Mouse (Mus musculus) left cerebral cortex, adult 2 months (tissue): ENCODE measurements around the gene Tor3a. TPM values are rescaled to one million over a fixed set of nuclear protein-coding genes. Genes with fewer than 3 reads are reported as not detected.

Experiments used
- DNase-seq, 2 experiments: peaks; one replicate each; pipeline ENCODE4 v3.0.0; 2021 to 2022; ENCODE audit warnings: low spot score in 2 of 2, mixed read lengths in 1 of 2; ENCODE audit errors: extremely low spot score in 1 of 2
- H3K27ac ChIP-seq: fragments of 200-600 bp; 2 replicates; pipeline ENCODE4 v1.8.1; 2022
- H3K4me3 ChIP-seq: fragments of 200-600 bp; 2 replicates; pipeline ENCODE4 v1.8.1; 2022
- CTCF ChIP-seq: fragments of 200-600 bp; IDR thresholded peaks from 2 replicates; pipeline ENCODE4 v1.8.1; 2022; ENCODE audit warnings: antibody characterized with exemption, mild to moderate bottlenecking, moderate library complexity
- intact Hi-C: fragments of 180-260 bp; cut with DNase I; formaldehyde crosslinking; loops from one replicate; pipeline ENCODE4 v1.15.1; 2025
- long read RNA-seq, 2 experiments: library from polyadenylated mRNA; stranded (forward); transcript quantifications; one replicate each; pipeline ENCODE4 v2.0.0; 2021; ENCODE audit warnings: borderline mapping rate in 2 of 2
- total RNA-seq, 2 experiments: library from RNA; stranded (reverse); gene quantifications; 2 replicates each; pipeline ENCODE4 v1.2.3; 2021

Tor3a gene
- 1 to 10 TPM; 7.3 to 7.9 TPM for total RNA-seq
- long read RNA-seq, experiment 1, transcript Tor3a-201 (6 exons, 3,285 nt) = major isoform, 15 of 17 reads
- long read RNA-seq, experiment 1, partial matches to known transcripts = 0 of 17 reads
- long read RNA-seq, experiment 1, other reads (novel, unspliced or antisense) = 2 of 17 reads
- long read RNA-seq, experiment 2, transcript Tor3a-201 (6 exons, 3,285 nt) = major isoform, 14 of 14 reads
- long read RNA-seq, experiment 2, partial matches to known transcripts = 0 of 14 reads
- long read RNA-seq, experiment 2, other reads (novel, unspliced or antisense) = 0 of 14 reads

DNA sequence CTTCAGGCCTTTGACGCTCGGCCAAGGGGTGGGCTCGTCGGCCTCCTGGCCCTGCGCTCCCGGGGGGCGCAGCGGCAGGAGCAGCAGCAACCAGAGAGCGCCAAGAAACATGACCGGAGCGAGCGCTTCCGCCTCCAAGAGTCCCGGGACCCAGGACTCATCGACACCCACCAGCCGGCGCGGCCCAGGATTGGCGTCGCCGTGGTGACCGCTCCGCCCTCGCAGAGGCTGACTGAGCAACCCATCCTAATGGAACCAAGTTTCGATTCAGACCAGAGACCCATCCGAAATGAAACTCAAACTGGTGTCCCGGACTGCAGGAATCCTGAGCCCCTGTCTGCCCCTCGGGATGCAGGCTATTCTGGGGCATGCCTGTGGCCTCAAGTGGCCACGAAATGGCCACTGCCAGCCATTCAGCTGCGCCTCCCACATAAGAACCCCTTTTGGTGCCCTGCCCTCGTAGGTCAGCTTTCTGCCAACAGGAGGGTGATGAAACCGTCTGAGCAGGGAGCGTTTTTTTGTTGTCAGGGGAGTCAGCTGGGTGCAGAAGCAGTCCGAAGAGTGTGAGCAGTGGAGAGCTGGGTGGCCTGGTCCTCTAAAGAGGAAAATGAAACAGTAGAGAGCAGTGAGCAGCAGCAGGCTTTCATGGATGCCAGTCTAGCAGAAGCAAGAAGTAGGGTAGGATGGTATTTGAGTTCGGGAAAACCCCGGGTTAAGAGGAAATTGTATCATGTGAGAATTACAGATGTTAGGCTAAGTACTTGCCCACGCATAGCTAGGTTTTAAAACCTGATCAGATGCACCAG is at the start of gene Tor3a:
Gene Tor3a (minus strand): TSS at position 162 of the 806 bp plus-strand sequence.
- intact Hi-C loops = no loop called here
- Histone ChIP-seq H3K4me3 (peak within 1 kb of the TSS; percentile 72), H3K27ac (peak within 1 kb of the TSS; percentile 64)
- DNase-seq = peak; percentile 58 to 61
- no peak for TF ChIP-seq CTCF

DNA sequence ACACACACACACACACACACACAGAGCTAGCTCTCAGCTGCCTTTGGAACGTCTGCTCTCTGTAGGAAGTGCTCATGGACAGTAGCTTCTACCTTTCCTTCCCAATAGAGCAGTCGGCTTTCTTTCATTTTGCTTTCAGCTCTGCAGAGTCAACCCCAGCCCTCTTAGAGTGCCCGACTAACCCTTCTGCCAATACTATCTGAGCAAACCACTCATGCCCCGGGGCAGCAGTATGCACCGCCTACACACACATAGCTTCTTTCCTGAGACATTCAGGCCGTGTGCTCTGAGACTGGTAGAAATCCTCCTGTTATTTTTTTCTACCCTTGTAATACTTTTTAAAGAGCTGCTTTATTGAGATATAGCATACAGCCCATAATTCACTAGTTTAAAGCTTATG is 47.9 kb upstream of the Tor3a start:
- intact Hi-C loops = loop anchor here (5.0 kb wide), 1 partner anchor 165 kb away; the partner anchor contains the start of gene Abl2
- H3K4me3 ChIP-seq = no peak overlapping the region
- no peak for DNase-seq
- no peak overlapping the region for H3K27ac ChIP-seq
- no peak for TF ChIP-seq CTCF

DNA sequence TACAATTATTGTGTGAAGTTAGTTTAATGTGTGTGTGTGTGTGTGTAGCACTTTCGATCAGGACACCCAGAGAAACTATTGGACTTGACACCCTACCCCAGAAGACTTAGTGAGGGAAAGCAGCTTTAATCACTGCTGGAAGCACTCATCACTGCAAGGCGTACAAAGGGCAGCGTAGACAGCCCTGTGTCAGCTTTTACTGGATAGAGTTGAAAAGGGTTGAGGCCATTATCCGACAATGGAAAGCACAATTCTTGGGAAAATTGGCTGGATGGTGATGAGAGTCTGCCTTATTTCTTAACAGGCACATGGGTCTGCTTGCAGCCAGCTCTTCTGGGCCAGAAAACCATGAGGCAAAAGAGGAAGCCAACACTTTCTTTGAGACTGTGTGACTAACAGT is 45.9 kb upstream of the Tor3a start:
- intact Hi-C loops = loop anchor here (5.0 kb wide), 1 partner anchor 163 kb away; the partner anchor contains the start of gene Abl2
- no peak overlapping the region for H3K27ac ChIP-seq
- DNase-seq = no peak
- TF ChIP-seq CTCF = no peak
- no peak overlapping the region for H3K4me3 ChIP-seq

DNA sequence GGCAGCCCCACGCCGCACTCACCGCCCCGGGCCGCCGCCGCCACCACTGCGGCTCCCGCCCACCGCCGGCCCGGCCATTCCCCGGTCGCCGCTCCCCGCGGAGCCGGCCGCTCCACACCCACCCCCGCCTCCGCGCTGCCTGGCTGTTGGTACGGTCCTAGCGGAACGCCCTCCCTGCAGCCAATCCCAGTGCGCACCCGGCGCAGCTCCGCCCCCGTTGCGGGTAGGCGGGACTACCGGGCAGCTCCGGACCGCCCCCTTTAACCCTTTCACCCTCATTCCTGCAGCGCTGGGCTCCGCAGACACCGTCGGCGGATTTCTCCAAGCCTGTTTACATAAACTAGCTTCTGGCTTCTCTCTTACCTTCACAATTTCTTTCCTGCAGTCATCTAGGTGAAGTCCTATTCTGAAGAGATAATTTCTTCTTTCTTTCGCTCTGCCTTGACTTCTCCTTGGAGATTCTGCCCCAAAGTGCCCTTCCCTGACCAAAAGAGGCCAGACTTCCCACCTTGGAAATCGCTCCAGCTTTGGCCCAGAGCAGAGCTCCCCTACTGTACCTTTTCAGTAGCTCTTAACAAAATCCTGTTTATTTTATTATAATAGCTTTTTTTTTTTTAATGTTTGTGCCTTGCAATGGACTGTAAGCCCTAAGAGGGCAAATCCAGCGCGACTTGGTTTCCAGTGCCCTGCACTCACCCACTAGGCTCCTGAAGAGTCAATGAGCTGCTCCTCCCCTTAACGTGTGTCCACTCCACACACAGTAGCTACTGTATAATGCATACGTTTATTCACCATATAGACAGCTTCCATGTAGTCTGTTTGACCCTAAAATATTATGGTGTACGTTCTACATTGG is 45.0 kb upstream of the Tor3a start, which contains the start of gene Fam20b:
Gene Fam20b (minus strand): TSS at position 137 of the 856 bp plus-strand sequence.
- intact Hi-C loops = no loop called here
- Histone ChIP-seq H3K27ac (peak within 1 kb of the TSS; percentile 93), H3K4me3 (peak within 1 kb of the TSS; percentile 94)
- TF ChIP-seq CTCF = no peak
- peak; percentile 98 for DNase-seq

DNA sequence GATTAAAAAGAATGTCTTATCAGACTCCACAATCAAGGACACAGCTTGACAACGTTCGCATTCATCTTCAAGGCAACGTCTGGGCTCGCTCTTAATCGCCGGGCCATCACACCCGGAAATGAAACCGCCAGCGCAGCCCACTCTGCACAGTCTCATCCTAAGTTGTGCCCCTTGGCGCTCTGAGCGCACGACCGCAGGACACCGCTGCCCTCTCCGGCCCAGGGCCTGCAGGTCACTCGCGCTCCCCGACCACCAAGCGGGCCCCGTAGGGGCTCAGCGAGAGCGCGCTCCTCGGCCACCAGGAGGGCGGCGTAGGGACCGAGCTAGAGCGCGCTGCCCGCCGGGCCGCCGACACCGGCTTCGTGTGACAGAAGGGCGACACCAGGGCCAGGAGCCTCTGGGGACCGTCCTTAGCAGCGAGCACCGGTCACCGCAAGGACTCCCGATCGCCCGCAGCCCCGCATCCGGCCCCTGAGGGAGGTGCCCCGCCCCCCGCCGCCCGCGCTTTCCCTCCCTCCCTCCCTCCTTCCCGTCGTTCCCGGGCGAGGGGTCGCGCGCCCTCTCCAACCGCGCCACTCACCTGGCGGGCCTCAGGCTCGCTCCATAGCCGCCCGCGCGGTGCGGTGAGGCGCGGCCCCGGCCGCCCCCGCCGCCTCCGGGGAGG is 44.3 kb upstream of the Tor3a start:
- peak; percentile 42 to 43 for DNase-seq
- Histone ChIP-seq H3K27ac (peak overlapping the region; percentile 93), H3K4me3 (peak overlapping the region; percentile 94)
- intact Hi-C loops = no loop called here
- TF ChIP-seq CTCF = peak; percentile 31

DNA sequence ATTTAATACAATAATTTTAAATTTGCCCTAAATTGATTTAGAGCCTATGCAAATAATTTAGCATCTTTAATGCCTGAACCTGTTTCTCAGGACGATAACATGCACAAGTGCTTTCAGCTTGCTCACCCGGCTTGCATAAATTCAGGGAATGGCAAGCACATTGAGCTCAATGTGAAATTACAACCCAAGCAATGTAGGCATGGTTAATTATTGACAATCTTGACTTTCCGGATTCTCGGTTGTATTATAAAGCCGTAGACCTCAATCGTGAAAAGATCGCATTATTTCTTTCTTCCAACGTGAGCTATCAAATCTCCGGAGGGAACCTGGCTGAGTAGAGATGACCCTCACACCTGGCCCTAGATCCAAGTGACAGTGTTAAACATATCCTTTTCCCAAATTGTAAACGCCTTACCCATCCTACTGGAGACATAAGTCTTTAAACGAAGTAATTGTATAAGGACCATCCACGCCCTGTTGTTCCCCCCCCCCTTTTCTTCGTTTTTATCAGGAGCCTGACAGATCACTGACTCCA is 43.7 kb upstream of the Tor3a start:
- DNase-seq = no peak
- Histone ChIP-seq H3K27ac (peak overlapping the region; percentile 93), H3K4me3 (peak overlapping the region; percentile 94)
- no peak for TF ChIP-seq CTCF
- intact Hi-C loops = no loop called here

DNA sequence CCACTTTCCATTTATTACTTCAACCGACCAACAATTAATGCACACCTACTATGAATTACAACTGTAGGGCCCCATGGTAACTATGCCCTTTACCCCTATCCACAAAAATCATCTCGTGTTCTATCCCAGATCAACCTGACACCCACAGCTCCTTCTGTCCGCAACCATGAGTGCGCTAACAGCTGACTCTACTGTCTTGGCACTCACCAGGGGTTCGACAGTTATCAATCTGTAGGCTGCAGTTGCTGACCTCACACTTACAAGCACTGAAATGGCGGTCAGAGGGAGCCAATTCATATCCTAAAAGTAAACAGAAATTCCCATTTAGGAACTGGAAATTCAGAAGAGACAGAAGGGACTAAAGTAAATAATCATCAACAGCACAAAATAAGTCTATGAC is 42.5 kb upstream of the Tor3a start:
- TF ChIP-seq CTCF = no peak
- DNase-seq = no peak
- intact Hi-C loops = no loop called here
- Histone ChIP-seq H3K4me3 (no peak overlapping the region), H3K27ac (no peak overlapping the region)

DNA sequence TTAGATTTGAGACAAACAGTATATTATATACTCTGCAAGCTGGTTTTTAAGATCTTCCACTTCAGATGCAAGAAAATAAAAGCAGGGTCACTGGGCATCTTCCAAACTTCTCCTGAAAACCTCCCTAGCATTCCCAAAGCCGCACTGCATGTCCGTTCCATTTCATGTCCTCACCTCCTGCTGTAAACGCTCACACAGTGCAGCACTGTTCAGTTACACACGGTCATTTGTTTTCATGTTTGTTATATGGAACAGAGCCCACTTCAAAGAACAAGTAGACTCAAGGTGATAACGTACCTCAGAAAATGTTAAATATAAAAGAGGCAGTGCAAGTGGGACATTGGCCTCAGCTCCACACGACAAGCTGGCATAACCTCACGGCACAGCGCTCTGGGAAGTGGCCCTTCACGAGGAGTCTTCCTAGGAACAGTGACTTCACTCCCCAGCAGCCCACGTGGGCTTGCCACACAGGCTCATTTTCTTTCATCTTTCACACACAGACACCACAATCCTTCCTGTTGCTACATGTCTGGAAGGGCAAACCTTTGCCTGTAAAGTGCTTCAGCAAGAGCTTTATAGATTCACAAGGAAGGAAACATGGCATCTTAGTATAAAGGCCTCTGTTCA is 36.4 kb upstream of the Tor3a start:
- no peak for TF ChIP-seq CTCF
- Histone ChIP-seq H3K4me3 (no peak overlapping the region), H3K27ac (no peak overlapping the region; the same call in 1 of the 2 replicates)
- intact Hi-C loops = no loop called here
- no peak for DNase-seq

DNA sequence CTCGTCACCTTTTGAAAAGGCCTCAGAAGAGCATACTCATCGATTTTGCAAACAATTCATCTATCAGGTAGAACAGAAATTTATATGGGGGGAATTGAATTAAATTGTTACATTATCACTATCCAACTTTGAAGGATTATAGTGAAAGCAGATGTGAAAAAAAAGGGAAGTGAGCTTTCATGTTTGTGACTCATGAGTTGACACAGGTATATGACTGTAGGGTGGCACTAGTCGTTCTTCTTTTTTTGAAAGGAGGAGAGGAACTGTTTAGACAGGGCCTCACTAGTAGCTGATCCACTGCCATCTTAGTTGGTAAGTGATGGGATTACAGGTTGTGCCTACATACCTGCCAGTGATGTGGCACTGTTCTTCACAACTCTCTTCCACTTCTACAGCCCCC is 34.5 kb upstream of the Tor3a start:
- TF ChIP-seq CTCF = no peak
- no peak overlapping the region for H3K4me3 ChIP-seq
- intact Hi-C loops = no loop called here
- DNase-seq = no peak
- no peak overlapping the region for H3K27ac ChIP-seq

DNA sequence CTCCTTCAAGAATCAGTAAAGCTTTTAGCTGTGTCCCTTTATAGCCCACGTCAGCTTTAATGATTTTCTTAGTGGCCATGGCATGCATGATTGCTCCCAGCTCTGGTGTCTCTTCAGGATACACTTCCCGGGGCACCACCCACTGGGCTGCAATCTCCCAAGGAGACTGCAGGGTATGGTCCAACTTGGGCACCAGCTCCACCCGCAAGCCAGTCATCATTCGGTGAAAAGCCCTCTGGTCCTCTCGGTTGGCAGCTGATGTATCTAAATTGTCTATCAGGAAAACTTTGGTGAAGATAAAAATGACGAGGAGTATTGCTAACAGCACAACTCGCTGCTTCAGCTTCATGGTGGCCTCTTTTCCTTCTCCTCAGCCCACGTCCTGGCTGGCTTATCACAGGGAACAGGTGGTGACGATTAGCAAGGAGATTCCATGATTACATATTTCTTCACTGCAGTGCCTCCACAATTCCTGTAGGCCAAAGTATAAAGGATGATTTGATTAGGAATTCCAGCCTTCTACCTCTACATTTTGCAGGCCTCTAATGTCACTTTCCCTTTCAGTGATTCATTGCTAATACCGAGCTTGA is 31.6 kb upstream of the Tor3a start:
- intact Hi-C loops = no loop called here
- TF ChIP-seq CTCF = peak; percentile 10; the same call in 1 of the 2 replicates
- Histone ChIP-seq H3K27ac (no peak overlapping the region), H3K4me3 (no peak overlapping the region)
- DNase-seq = no peak
